Mouse (Mus musculus) liver, postnatal 0 days (tissue): ENCODE data around the gene Rab38. TPM values are rescaled to one million over a fixed set of nuclear protein-coding genes. Genes with fewer than 3 reads are reported as not detected.

Experiments
- ATAC-seq: fragments of 200-750 bp; cut with Nextera tagmentation; 2 replicates; pipeline ENCODE4 v1.8.0; 2017; ENCODE audit warnings: mild to moderate bottlenecking, moderate library complexity
- DNase-seq: peaks from one replicate; pipeline ENCODE4 v3.0.0-alpha.2; 2016
- H3K27ac ChIP-seq: fragments of 300-500 bp; sonication (generic); 2 replicates; pipeline ENCODE4 v1.5.1; 2014; ENCODE audit warnings: antibody characterized with exemption, moderate library complexity, mild to moderate bottlenecking, low read depth
- H3K27me3 ChIP-seq: fragments of 300-500 bp; sonication (generic); 2 replicates; pipeline ENCODE4 v1.6.1; 2014; ENCODE audit warnings: low read length, control low read depth, mixed read lengths; ENCODE audit not compliant: insufficient read depth
- H3K36me3 ChIP-seq: fragments of 300-500 bp; sonication (generic); replicated peaks from 2 replicates; pipeline ENCODE4 v1.6.1; 2014; ENCODE audit warnings: mild to moderate bottlenecking, control low read depth, low read length, moderate library complexity, mixed read lengths; ENCODE audit not compliant: insufficient read depth
- H3K4me1 ChIP-seq: fragments of 300-500 bp; sonication (generic); 2 replicates; pipeline ENCODE4 v1.6.1; 2014; ENCODE audit warnings: antibody characterized with exemption, mild to moderate bottlenecking, control low read depth; ENCODE audit not compliant: insufficient read depth
- H3K4me2 ChIP-seq: fragments of 300-500 bp; sonication (generic); 2 replicates; pipeline ENCODE4 v1.6.1; 2014; ENCODE audit warnings: low read depth, mild to moderate bottlenecking, low read length, moderate library complexity, mixed read lengths
- H3K4me3 ChIP-seq: fragments of 300-500 bp; sonication (generic); 2 replicates; pipeline ENCODE4 v1.5.1; 2014; ENCODE audit warnings: low read depth, low read length
- H3K9ac ChIP-seq: fragments of 300-500 bp; sonication (generic); replicated peaks from 2 replicates; pipeline ENCODE4 v1.6.1; 2014; ENCODE audit warnings: mild to moderate bottlenecking, moderate library complexity
- H3K9me3 ChIP-seq: fragments of 300-500 bp; sonication (generic); 2 replicates; pipeline ENCODE4 v1.6.1; 2016; ENCODE audit warnings: mild to moderate bottlenecking, control low read depth, low read length, mixed read lengths
- CTCF ChIP-seq: sonication (generic); IDR thresholded peaks from 2 replicates; pipeline ENCODE4 v1.5.1; 2016; ENCODE audit warnings: antibody characterized with exemption, low read depth
- EP300 ChIP-seq: IDR thresholded peaks from 2 replicates; pipeline ENCODE4 v1.6.1; 2016; ENCODE audit warnings: antibody characterized with exemption, low read depth, mild to moderate bottlenecking
- WGBS: fragments of 180-500 bp; shearing (Covaris S2); extraction: QIAGEN DNeasy Blood & Tissue Kit; methylation state at CpG from one replicate; pipeline ENCODE4 v1.1.7; 2014; ENCODE audit not compliant: insufficient replicate concordance; 5-methylcytosine and 5-hydroxymethylcytosine counted together
- polyA plus RNA-seq: library from polyadenylated mRNA; unstranded; fragments of >200 nt; fragmentation: Nextera tagmentation; extraction: Ambion mirVana; gene quantifications from 2 replicates; pipeline ENCODE4 v1.2.1, GENCODE M21; 2015

Rab38 gene
- polyA plus RNA-seq = 1.6 and 1.9 TPM in 2 replicates

GRCm38 (mm10) chr7:88429786-88430691 lies at the start of gene Rab38:
Rab38 (plus strand) TSS chr7:88430273.
- ATAC-seq (peak; percentile 90), DNase-seq (peak; percentile 36)
- Histone ChIP-seq H3K4me2 (peak within 1 kb of the TSS; percentile 87), H3K27ac (no peak within 1 kb of the TSS), H3K4me1 (peaks cover 9% of the 10 kb centered on the region; the same call in 1 of the 2 replicates), H3K27me3 (no peaks in the 10 kb centered on the region), H3K9ac (peak within 1 kb of the TSS; percentile 26; the same call in 1 of the 2 replicates), H3K9me3 (no peaks in the 10 kb centered on the region), H3K36me3 (no peaks in the 10 kb centered on the region), H3K4me3 (peak within 1 kb of the TSS; percentile 53)
- no peak for TF ChIP-seq EP300
- TF ChIP-seq CTCF = no peak
- WGBS = 2% methylated on average over 35 of the region's 35 CpGs

GRCm38 (mm10) chr7:88394568-88394967 lies 35.5 kb upstream of the Rab38 start:
- no peak for DNase-seq
- no peak overlapping the region for H3K4me3 ChIP-seq
- no peaks in the 10 kb centered on the region for H3K27me3 ChIP-seq
- H3K9me3 ChIP-seq = no peaks in the 10 kb centered on the region
- H3K4me1 ChIP-seq = no peaks in the 10 kb centered on the region
- H3K27ac ChIP-seq = no peak overlapping the region
- H3K4me2 ChIP-seq = no peak overlapping the region
- ATAC-seq = no peak
- H3K9ac ChIP-seq = no peak overlapping the region
- WGBS = 78% methylated on average over 1 of the region's 1 CpGs
- no peaks in the 10 kb centered on the region for H3K36me3 ChIP-seq
- TF ChIP-seq EP300 (no peak), CTCF (no peak)

GRCm38 (mm10) chr7:88395745-88396144 lies 34.3 kb upstream of the Rab38 start:
- no peaks in the 10 kb centered on the region for H3K9me3 ChIP-seq
- ATAC-seq (no peak), DNase-seq (no peak)
- H3K4me3 ChIP-seq = no peak overlapping the region
- H3K36me3 ChIP-seq = no peaks in the 10 kb centered on the region
- H3K4me1 ChIP-seq = no peaks in the 10 kb centered on the region
- 60% methylated on average over 2 of the region's 2 CpGs for WGBS
- no peak overlapping the region for H3K27ac ChIP-seq
- no peak overlapping the region for H3K4me2 ChIP-seq
- no peaks in the 10 kb centered on the region for H3K27me3 ChIP-seq
- no peak for TF ChIP-seq EP300
- no peak for TF ChIP-seq CTCF
- no peak overlapping the region for H3K9ac ChIP-seq

GRCm38 (mm10) chr7:88405311-88405710 lies 24.8 kb upstream of the Rab38 start:
- Histone ChIP-seq H3K4me2 (no peak overlapping the region), H3K4me1 (no peaks in the 10 kb centered on the region)

GRCm38 (mm10) chr7:88406466-88406865 lies 23.6 kb upstream of the Rab38 start:
- 75% methylated on average over 2 of the region's 2 CpGs for WGBS
- no peaks in the 10 kb centered on the region for H3K4me1 ChIP-seq
- no peak overlapping the region for H3K27ac ChIP-seq
- H3K9ac ChIP-seq = no peak overlapping the region
- H3K27me3 ChIP-seq = no peaks in the 10 kb centered on the region
- no peak for ATAC-seq
- H3K4me2 ChIP-seq = no peak overlapping the region
- DNase-seq = no peak
- H3K36me3 ChIP-seq = no peaks in the 10 kb centered on the region
- H3K4me3 ChIP-seq = no peak overlapping the region
- no peaks in the 10 kb centered on the region for H3K9me3 ChIP-seq
- TF ChIP-seq CTCF (no peak), EP300 (no peak)

More at GRCm38 (mm10) chr7:88405311-88405710, 24.8 kb upstream of the Rab38 start:
- Histone ChIP-seq H3K9ac (no peak overlapping the region), H3K27ac (no peak overlapping the region), H3K36me3 (no peaks in the 10 kb centered on the region), H3K9me3 (no peaks in the 10 kb centered on the region), H3K4me3 (no peak overlapping the region), H3K27me3 (no peaks in the 10 kb centered on the region)
- no peak for TF ChIP-seq EP300
- no peak for TF ChIP-seq CTCF
- WGBS = 89% methylated on average over 1 of the region's 1 CpGs
- ATAC-seq (no peak), DNase-seq (no peak)

GRCm38 (mm10) chr7:88421821-88422220 lies 8.3 kb upstream of the Rab38 start:
- ATAC-seq (no peak), DNase-seq (no peak)
- H3K27ac ChIP-seq = no peak overlapping the region
- TF ChIP-seq CTCF (no peak), EP300 (no peak)
- no peak overlapping the region for H3K4me2 ChIP-seq
- no peaks in the 10 kb centered on the region for H3K9me3 ChIP-seq
- no peak overlapping the region for H3K9ac ChIP-seq
- H3K36me3 ChIP-seq = no peaks in the 10 kb centered on the region
- no peaks in the 10 kb centered on the region for H3K27me3 ChIP-seq
- no peak overlapping the region for H3K4me3 ChIP-seq
- H3K4me1 ChIP-seq = no peaks in the 10 kb centered on the region
